Mouse (Mus musculus) adrenal gland, adult 10 weeks (tissue): ENCODE data around the gene Klhdc8a. TPM values are rescaled to one million over a fixed set of nuclear protein-coding genes. Genes with fewer than 3 reads are reported as not detected.

Experiments used
- polyA plus RNA-seq: library from polyadenylated mRNA; stranded (reverse); fragments of 350-450 nt; fragmentation: Illumina TruSeq; extraction: RNeasy Lipid Tissue Mini Kit (QIAGEN cat#74804); gene quantifications from one replicate; pipeline ENCODE4 v1.2.3, GENCODE M21; 2014; ENCODE audit warnings: low read depth, low replicate concordance

Gene Klhdc8a
- 36.2 TPM for polyA plus RNA-seq

GRCm38 (mm10) chr1:132298425-132298800 is at the start of gene Klhdc8a:
TSS of gene Klhdc8a (plus strand) at chr1:132298626.

GRCm38 (mm10) chr1:132315889-132316624 is 17.6 kb downstream of the Klhdc8a start, which contains the start of gene Nuak2:
TSS of gene Nuak2 (plus strand) at chr1:132316126.

Other genes with a start within 250 kb of the Klhdc8a start
- 115 TPM for gene Mfsd4a, start 230.6 kb upstream of the Klhdc8a start, polyA plus RNA-seq
- 0.52 TPM for gene Cdk18, start 158.9 kb upstream of the Klhdc8a start, polyA plus RNA-seq
- not detected for gene Lemd1, start 107.2 kb upstream of the Klhdc8a start, polyA plus RNA-seq
- gene AC124108.1, start 107.2 kb upstream of the Klhdc8a start, polyA plus RNA-seq: not detected
- gene Gm10188, start 68.9 kb upstream of the Klhdc8a start, polyA plus RNA-seq: not detected
- gene Nuak2, start 17.5 kb downstream of the Klhdc8a start, polyA plus RNA-seq: 0.93 TPM
- 1.5 TPM for gene Tmcc2, start 92.7 kb downstream of the Klhdc8a start, polyA plus RNA-seq
- 21.4 TPM for gene Dstyk, start 118.9 kb downstream of the Klhdc8a start, polyA plus RNA-seq
- 57.6 TPM for gene Rbbp5, start 178.7 kb downstream of the Klhdc8a start, polyA plus RNA-seq
- gene Tmem81, start 207.6 kb downstream of the Klhdc8a start, polyA plus RNA-seq: 2.7 TPM
- gene Cntn2, start 244.6 kb downstream of the Klhdc8a start, polyA plus RNA-seq: not detected